Mouse (Mus musculus): ENCODE data around the gene Enpp3. TPM values are rescaled to one million over a fixed set of nuclear protein-coding genes. Genes with fewer than 3 reads are reported as not detected.

Gene Enpp3
- polyA plus RNA-seq, 1 experiment from 2014 or later: 4.9 TPM

- no peak overlapping the region for H3K27ac ChIP-seq (ENCODE audit: low read depth)
- H3K4me3 ChIP-seq (ENCODE audit: low read depth, low read length): no peak overlapping the region
- WGBS (ENCODE audit: insufficient replicate concordance): 78% methylated on average over 3 of the region's 3 CpGs
- H3K9me3 ChIP-seq (ENCODE audit: low read length): no peaks in the 10 kb centered on the region
- H3K36me3 ChIP-seq (replicated peaks; ENCODE audit: insufficient read depth, low read length): no peaks in the 10 kb centered on the region
- H3K4me1 ChIP-seq (ENCODE audit: insufficient read depth): no peaks in the 10 kb centered on the region
- H3K9ac ChIP-seq (replicated peaks): no peak overlapping the region
- TF ChIP-seq EP300 (IDR thresholded peaks at IDR 0.05; ENCODE audit: low read depth): no peak
- no peak for TF ChIP-seq CTCF (IDR thresholded peaks at IDR 0.05; ENCODE audit: low read depth)
- no peak overlapping the region for H3K4me2 ChIP-seq (ENCODE audit: low read depth, low read length)
- DNase-seq: no peak
- no peaks in the 10 kb centered on the region for H3K27me3 ChIP-seq (ENCODE audit: insufficient read depth, low read length)
- no peak for ATAC-seq
Observed at GRCm38 (mm10) chr10:24763257-24763656, 79.4 kb downstream of the Enpp3 start.

GRCm38 (mm10) chr10:24758326-24758915 is 84.2 kb downstream of the Enpp3 start:
- Histone ChIP-seq H3K9me3 (ENCODE audit: low read length) (no peaks in the 10 kb centered on the region), H3K27ac (ENCODE audit: low read depth) (no peak overlapping the region), H3K9ac (replicated peaks) (no peak overlapping the region), H3K4me3 (ENCODE audit: low read depth, low read length) (no peak overlapping the region), H3K4me1 (ENCODE audit: insufficient read depth) (peaks cover 4% of the 10 kb centered on the region; the same call in 1 of the 2 replicates), H3K36me3 (replicated peaks; ENCODE audit: insufficient read depth, low read length) (no peaks in the 10 kb centered on the region), H3K27me3 (ENCODE audit: insufficient read depth, low read length) (no peaks in the 10 kb centered on the region), H3K4me2 (ENCODE audit: low read depth, low read length) (no peak overlapping the region)
- 49% methylated on average over 8 of the region's 8 CpGs for WGBS (ENCODE audit: insufficient replicate concordance)
- TF ChIP-seq EP300 (IDR thresholded peaks at IDR 0.05; ENCODE audit: low read depth): peak; percentile 92
- TF ChIP-seq CTCF (IDR thresholded peaks at IDR 0.05; ENCODE audit: low read depth): no peak
- no peak for DNase-seq
- peak; percentile 82 for ATAC-seq

- no peaks in the 10 kb centered on the region for H3K9me3 ChIP-seq (ENCODE audit: low read length)
- no peak for ATAC-seq
- peak overlapping the region; percentile 60; the same call in 1 of the 2 replicates for H3K4me2 ChIP-seq (ENCODE audit: low read depth, low read length)
- H3K9ac ChIP-seq (replicated peaks): no peak overlapping the region; the same call in 1 of the 2 replicates
- TF ChIP-seq EP300 (IDR thresholded peaks at IDR 0.05; ENCODE audit: low read depth): no peak
- no peak for TF ChIP-seq CTCF (IDR thresholded peaks at IDR 0.05; ENCODE audit: low read depth)
- WGBS (ENCODE audit: insufficient replicate concordance): 76% methylated on average over 9 of the region's 9 CpGs
- no peak overlapping the region for H3K27ac ChIP-seq (ENCODE audit: low read depth)
- no peak for DNase-seq
- no peaks in the 10 kb centered on the region for H3K36me3 ChIP-seq (replicated peaks; ENCODE audit: insufficient read depth, low read length)
- H3K27me3 ChIP-seq (ENCODE audit: insufficient read depth, low read length): no peaks in the 10 kb centered on the region
- H3K4me1 ChIP-seq (ENCODE audit: insufficient read depth): peaks cover 4% of the 10 kb centered on the region; the same call in 1 of the 2 replicates
- no peak overlapping the region for H3K4me3 ChIP-seq (ENCODE audit: low read depth, low read length)
Observed at GRCm38 (mm10) chr10:24754874-24755540, 87.6 kb downstream of the Enpp3 start.

- no peaks in the 10 kb centered on the region for H3K27me3 ChIP-seq (ENCODE audit: insufficient read depth, low read length)
- peaks cover 4% of the 10 kb centered on the region; the same call in 1 of the 2 replicates for H3K4me1 ChIP-seq (ENCODE audit: insufficient read depth)
- H3K9me3 ChIP-seq (ENCODE audit: low read length): no peaks in the 10 kb centered on the region
- H3K27ac ChIP-seq (ENCODE audit: low read depth): peak overlapping the region; percentile 16
- peak overlapping the region; percentile 42 for H3K4me3 ChIP-seq (ENCODE audit: low read depth, low read length)
- DNase-seq (no peak), ATAC-seq (0 out of 2 replicates have a peak, but pooled peaks have one; percentile 14)
- H3K4me2 ChIP-seq (ENCODE audit: low read depth, low read length): peak overlapping the region; percentile 60
- H3K9ac ChIP-seq (replicated peaks): no peak overlapping the region; the same call in 1 of the 2 replicates
- 33% methylated on average over 11 of the region's 11 CpGs for WGBS (ENCODE audit: insufficient replicate concordance)
- no peak for TF ChIP-seq CTCF (IDR thresholded peaks at IDR 0.05; ENCODE audit: low read depth)
- TF ChIP-seq EP300 (IDR thresholded peaks at IDR 0.05; ENCODE audit: low read depth): no peak
- no peaks in the 10 kb centered on the region for H3K36me3 ChIP-seq (replicated peaks; ENCODE audit: insufficient read depth, low read length)
Observed at GRCm38 (mm10) chr10:24754251-24754835, 88.3 kb downstream of the Enpp3 start.

- no peaks in the 10 kb centered on the region for H3K9me3 ChIP-seq (ENCODE audit: low read length)
- peaks cover 4% of the 10 kb centered on the region; the same call in 1 of the 2 replicates for H3K4me1 ChIP-seq (ENCODE audit: insufficient read depth)
- H3K9ac ChIP-seq (replicated peaks): no peak overlapping the region
- TF ChIP-seq EP300 (IDR thresholded peaks at IDR 0.05; ENCODE audit: low read depth) (no peak), CTCF (IDR thresholded peaks at IDR 0.05; ENCODE audit: low read depth) (no peak)
- H3K4me3 ChIP-seq (ENCODE audit: low read depth, low read length): peak overlapping the region; percentile 42
- no peaks in the 10 kb centered on the region for H3K36me3 ChIP-seq (replicated peaks; ENCODE audit: insufficient read depth, low read length)
- no peaks in the 10 kb centered on the region for H3K27me3 ChIP-seq (ENCODE audit: insufficient read depth, low read length)
- WGBS (ENCODE audit: insufficient replicate concordance): 57% methylated on average over 16 of the region's 16 CpGs
- DNase-seq (peak; percentile 16), ATAC-seq (peak; percentile 75)
- peak overlapping the region; percentile 60 for H3K4me2 ChIP-seq (ENCODE audit: low read depth, low read length)
- H3K27ac ChIP-seq (ENCODE audit: low read depth): peak overlapping the region; percentile 16; the same call in 1 of the 2 replicates
Observed at GRCm38 (mm10) chr10:24753536-24754250, 88.9 kb downstream of the Enpp3 start.
